Mouse (Mus musculus): ENCODE results near the gene Cry2.

DNA sequence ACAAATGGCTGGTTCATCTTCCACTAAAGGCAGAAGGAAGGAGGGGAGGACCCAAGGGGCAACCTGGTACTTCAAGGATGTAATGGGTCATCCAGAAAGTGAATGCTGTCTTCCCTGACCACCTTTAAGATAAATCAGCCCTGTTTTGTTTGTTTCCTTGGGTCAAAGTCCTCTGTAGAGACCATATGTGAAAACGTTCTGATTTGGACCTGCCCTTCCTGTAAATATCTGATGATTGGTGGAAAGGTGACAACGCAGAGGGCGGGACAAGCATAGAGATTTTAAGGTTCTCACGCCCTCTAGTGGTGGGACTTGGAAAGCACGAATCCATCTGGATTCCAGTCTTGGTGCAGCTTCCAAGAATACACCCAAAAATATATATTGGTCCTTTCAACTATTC lies 4.0 kb upstream of the Cry2 start:
- TF ChIP-seq CTCF (IDR thresholded peaks at IDR 0.05; ENCODE audit: control insufficient read depth, insufficient read depth, insufficient replicate concordance, low read depth, low read length) = peak; percentile 32; the same call in 1 of the 2 replicates
- TF ChIP-seq POLR2A (IDR thresholded peaks at IDR 0.05; ENCODE audit: control insufficient read depth, low read depth, low read length) = no peak

All from testis, adult 2 months (tissue).